Mouse (Mus musculus) mouse embryonic stem cell (cell line): ENCODE results near the gene Tmem95.

Experiments used
- in situ Hi-C, 2 experiments: fragments of 300-500 bp; cut with MboI; formaldehyde crosslinking; loops; 1 replicate in 1 of 2; 3 replicates in 1 of 2; pipeline ENCODE4 v1.14.3; 2019 to 2020; ENCODE audit warnings: low sequenced_read_pairs in 2 of 2, low pct_unique_long_range_greater_than_20kb in 1 of 2, mixed read lengths in 1 of 2; ENCODE audit not compliant: unreplicated experiment in 1 of 2

Tmem95 gene

GRCm38 (mm10) chr11:69835326-69835965 lies 42.4 kb downstream of the Tmem95 start:
- in situ Hi-C loops = no loop called here

DNA sequence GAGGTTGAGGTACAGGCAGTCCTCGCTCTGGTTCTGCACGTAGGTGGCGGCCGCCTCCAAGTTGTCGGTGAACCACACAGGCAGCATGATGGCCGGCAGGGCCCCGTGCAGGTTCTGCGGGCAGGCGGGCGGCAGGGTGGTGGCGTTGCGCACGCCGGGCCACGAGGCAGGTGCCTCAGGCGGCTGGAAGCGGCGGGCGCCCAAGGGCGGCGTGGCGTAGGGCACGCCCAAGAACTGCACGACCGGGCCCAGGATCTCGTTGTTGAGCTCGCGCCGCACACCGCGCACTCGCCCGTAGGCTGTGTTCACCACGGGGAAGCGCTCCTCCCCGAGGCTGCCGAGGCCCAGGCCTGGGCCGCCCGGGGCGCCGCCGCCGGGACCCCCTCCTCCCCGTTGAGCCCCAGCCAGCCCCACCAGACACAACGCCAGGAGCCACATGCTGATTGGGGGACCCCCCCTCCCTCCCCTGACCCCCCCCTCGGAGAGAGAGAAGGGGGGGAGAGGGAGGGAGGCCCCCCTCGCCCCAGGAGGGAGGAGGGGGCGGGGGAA lies 43.7 kb downstream of the Tmem95 start:
- in situ Hi-C loops = no loop called here

DNA sequence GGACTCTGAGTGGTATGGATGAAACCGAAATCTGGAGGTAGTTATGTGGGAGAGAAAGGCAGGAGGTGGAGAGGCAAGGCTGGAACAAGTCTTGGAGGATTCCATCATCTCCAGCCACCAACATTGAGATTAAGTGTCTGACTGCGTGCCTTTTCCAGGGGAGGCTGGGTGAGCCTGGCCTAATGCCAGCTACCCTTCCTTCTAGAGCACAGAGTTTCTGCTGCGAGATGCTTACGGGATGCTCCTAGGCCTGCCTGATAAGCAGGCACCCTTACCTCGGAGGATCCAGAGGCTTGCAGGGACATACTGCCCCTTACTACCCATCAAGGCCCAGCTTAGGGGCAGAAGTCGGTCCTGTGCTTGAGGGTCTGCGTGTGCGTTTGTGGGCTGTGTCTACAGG lies 44.3 kb downstream of the Tmem95 start:
- in situ Hi-C loops = no loop called here

DNA sequence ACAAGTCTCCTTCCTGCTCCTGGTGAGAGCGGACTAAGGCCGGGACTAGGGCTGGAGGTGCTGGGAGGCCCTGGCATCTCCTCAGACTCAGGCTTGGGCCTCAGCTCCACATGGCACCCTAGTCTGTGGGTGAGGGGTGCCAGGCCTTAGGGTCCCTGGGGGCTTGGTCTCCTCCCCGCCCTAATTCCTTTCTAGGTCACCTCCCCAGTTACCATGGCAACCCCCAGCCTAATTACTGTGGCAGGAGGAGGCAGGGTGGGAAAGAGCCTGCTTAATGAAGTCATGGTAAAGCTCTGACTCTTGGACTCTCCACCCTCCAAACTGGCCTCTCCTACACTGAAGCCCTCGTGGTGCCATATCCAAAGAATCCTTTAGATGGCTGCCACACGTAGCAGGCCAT lies 49.0 kb downstream of the Tmem95 start:
- in situ Hi-C loops = no loop called here
